Mouse (Mus musculus) cortical plate, adult 2 months (tissue): Measurements from ENCODE around the gene Cep290.

Source experiments
- CTCF ChIP-seq: fragments of 200-500 bp; IDR thresholded peaks from 2 replicates; pipeline ENCODE4 v1.5.1; 2011; ENCODE audit warnings: mild to moderate bottlenecking, control low read depth, low read length; ENCODE audit not compliant: insufficient read depth; ENCODE audit errors: extremely low read depth
- POLR2A ChIP-seq: fragments of 200-500 bp; IDR thresholded peaks from 2 replicates; pipeline ENCODE4 v1.6.1; 2011; ENCODE audit warnings: mild to moderate bottlenecking, low read length, control low read depth; ENCODE audit not compliant: insufficient read depth; ENCODE audit errors: extremely low read depth

DNA sequence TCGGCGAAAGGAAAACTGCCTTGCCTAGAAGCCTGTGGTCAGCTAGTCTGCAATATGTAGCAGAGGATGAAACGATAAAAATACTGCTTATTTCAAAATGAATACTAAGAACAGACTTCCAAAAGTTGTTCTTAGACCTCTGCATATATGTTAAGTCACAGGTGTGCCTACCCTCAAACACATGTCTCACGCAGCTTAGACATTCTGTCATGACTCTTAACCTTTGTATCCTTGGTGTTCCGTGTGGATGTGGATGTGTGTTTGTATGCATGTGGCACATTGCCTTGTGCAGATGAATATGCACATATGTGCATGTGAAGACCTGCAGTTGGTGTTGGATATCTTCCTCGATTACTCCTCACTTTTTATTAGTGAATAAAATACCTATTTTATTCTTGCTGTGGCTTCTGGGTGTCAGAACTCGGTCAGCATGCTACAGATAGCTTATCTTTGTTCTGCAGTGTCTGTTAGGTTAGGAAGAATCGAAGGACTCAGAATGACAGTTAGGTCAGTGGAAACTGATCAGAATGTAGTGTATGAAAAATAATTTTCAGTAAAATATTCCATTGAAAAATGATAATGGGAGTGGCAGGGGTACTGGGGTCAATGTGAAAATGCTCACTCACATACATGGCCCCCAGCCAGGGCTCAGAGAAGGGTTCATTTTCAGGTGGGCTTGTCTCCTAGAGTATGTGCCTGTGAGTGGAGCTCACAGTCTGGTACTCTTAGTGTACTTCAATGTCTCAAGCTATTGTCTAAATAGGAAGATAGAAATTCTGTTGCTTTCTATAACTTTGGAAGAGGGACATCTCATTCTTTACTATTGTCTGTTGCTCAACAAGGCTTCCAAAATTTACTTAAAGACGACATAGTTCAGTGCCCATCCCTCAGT is 37.4 kb downstream of the Cep290 start:
- no peak for TF ChIP-seq CTCF
- TF ChIP-seq POLR2A = no peak
